Mouse (Mus musculus) lung, postnatal 25 days (tissue): ENCODE results near the gene Eif3a.

ENCODE experiments used
- DNase-seq: peaks from one replicate; pipeline ENCODE4 v3.0.0; 2022; ENCODE audit warnings: low spot score

The Eif3a gene

GRCm38 (mm10) chr19:60758896-60759835, 31.3 kb downstream of the Eif3a start:
- peak; percentile 8 for DNase-seq

DNA sequence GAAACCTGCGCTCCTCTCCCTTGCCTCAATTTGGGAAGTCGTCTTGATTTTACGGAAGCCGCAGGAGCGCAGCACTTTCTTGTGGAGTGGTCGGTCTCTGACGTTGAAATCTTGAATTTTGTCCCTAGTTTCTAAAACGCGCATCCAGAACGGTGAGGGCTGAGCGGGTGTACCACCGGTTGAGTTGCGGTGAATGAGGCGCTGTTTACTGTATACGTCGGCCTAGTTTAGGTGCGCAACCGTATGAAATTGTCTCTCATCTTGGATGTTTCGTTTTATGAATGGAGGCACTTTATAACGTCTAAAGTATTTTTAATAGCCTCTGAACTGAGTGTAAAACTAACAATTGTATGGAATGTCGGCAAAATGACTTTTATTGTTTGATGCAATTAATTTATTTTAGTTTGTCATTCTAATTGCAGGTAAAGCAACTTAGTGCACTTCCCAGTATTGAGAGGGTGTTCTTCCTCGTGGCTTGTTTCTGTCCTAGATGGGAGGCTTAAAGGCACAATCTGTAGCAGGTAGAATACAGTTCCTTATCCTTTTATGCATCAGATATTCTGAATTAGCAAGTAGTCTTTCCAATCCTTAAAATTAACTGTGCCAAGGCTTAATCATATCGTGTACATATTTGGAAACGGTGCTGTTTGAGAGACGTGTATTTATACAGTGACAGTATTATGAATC, 33.2 kb downstream of the Eif3a start:
- DNase-seq: no peak

- DNase-seq: peak; percentile 41
Measured at GRCm38 (mm10) chr19:60756192-60757098, 34.0 kb downstream of the Eif3a start.

GRCm38 (mm10) chr19:60755438-60756191, 34.8 kb downstream of the Eif3a start, which contains the start of gene Nanos1:
Gene Nanos1 (plus strand): TSS chr19:60755987.
- DNase-seq: peak; percentile 90

DNA sequence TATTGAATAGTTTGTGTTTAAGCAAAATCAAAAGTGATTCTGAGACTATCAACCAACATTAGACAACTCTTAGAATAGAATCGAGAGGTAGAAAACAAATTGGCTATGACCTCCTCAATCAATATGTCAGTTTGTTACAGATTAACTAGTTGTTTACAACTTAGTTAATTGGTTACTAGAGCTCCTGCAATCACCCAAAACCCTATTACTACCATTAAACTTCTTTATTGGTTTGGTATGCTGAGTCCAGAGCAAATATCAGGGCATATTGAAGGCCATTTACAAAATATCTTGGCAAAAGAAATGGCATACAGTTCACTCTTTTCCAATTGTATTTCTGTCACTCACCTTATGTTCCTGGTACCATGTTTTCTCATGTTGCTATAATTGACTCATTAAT, 42.7 kb downstream of the Eif3a start:
- DNase-seq: no peak

GRCm38 (mm10) chr19:60743767-60744547, 46.5 kb downstream of the Eif3a start:
- no peak for DNase-seq

DNA sequence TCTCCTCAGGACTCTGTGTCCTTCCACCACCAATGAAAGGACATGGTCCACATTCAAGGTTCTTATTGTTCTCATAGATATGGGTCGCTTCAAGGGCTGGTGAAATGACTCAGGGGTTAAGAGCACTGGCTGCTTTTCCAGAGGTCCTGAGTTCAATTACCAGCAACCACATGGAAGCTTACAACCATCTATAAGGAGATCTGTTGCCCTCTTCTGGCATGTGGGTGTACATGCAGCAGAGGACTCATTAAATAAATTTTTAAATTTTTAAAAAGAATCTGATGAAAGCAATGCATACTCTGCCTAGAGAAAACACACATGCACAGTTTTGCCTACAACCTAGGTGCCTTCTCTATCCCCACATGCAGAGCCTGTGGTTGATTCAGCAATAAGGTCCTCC, 49.9 kb downstream of the Eif3a start:
- DNase-seq: no peak

- no peak for DNase-seq
Measured at GRCm38 (mm10) chr19:60731966-60732365, 58.5 kb downstream of the Eif3a start.

DNA sequence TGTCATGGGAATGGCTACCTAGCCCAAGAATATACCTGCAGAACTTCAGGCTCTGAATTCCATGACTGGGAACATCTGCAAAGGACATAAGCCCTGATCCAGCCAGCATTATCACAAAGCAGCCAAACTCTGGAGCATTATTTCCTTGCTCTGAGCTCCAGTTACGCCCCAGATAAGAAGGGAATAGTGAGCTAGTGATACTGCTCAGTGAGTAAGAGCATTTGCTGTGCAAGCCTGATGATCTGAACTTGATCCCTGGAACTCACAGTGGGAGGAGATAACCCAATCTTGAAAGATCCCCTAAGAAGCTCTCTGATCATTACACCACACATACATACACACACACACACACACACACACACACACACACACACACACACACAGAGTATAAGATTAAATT, 59.2 kb downstream of the Eif3a start:
- no peak for DNase-seq

DNA sequence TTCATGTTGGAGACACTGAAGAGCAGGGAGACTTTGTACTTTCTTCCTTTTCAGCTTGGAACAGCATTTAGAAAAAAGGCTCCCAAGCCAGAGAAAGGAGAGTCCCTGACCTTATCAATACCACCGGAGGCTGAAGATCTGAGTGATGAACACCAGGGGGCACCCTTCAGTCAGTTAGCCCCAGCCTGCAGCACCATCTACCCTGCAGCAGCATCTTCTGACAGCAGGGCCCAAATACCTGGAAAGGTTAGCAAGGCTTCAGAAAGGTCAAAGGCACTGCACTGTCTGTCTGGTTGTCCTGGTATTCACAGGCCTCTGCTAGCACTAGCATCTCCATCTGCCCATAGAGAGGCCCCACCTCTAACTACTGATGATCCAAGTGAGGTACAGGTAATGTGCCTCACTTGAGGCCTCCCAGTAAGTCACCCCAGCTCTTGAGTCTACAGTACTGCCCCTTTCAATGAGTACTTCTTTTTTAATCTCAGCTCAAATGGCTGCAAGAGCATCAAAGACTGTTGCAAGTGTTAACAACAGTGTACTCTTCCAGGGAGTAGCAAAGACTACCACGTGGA, 60.1 kb downstream of the Eif3a start:
- peak; percentile 32 for DNase-seq

GRCm38 (mm10) chr19:60716381-60716780, 74.1 kb downstream of the Eif3a start:
- no peak for DNase-seq

- DNase-seq: no peak
Measured at GRCm38 (mm10) chr19:60712577-60712976, 77.9 kb downstream of the Eif3a start.
